Mouse (Mus musculus) neural tube, embryonic 13.5 days (tissue): ENCODE results near the gene Arl4c. TPM values are rescaled to one million over a fixed set of nuclear protein-coding genes. Genes with fewer than 3 reads are reported as not detected.

ENCODE experiments used
- ATAC-seq: fragments of 200-750 bp; cut with Nextera tagmentation; 2 replicates; pipeline ENCODE4 v1.8.0; 2017; ENCODE audit warnings: low read depth, mild to moderate bottlenecking, moderate TSS enrichment, moderate library complexity
- H3K27ac ChIP-seq: fragments of 300-500 bp; sonication (generic); replicated peaks from 2 replicates; pipeline ENCODE4 v1.5.1; 2015; ENCODE audit warnings: moderate library complexity, mild to moderate bottlenecking, inconsistent platforms
- H3K27me3 ChIP-seq: fragments of 300-500 bp; sonication (generic); 2 replicates; pipeline ENCODE4 v1.6.1; 2015; ENCODE audit warnings: mild to moderate bottlenecking, inconsistent platforms
- H3K36me3 ChIP-seq: fragments of 300-500 bp; sonication (generic); 2 replicates; pipeline ENCODE4 v1.6.1; 2015; ENCODE audit warnings: mild to moderate bottlenecking, inconsistent platforms
- H3K4me1 ChIP-seq: fragments of 300-500 bp; sonication (generic); replicated peaks from 2 replicates; pipeline ENCODE4 v1.6.1; 2015; ENCODE audit warnings: inconsistent platforms
- H3K4me2 ChIP-seq: fragments of 300-500 bp; sonication (generic); 2 replicates; pipeline ENCODE4 v1.6.1; 2015; ENCODE audit warnings: inconsistent platforms, mild to moderate bottlenecking, moderate library complexity
- H3K4me3 ChIP-seq: fragments of 300-500 bp; sonication (generic); 2 replicates; pipeline ENCODE4 v1.5.1; 2015; ENCODE audit warnings: mild to moderate bottlenecking, inconsistent platforms
- H3K9ac ChIP-seq: fragments of 300-500 bp; sonication (generic); 2 replicates; pipeline ENCODE4 v1.6.1; 2015; ENCODE audit warnings: moderate library complexity, mild to moderate bottlenecking, inconsistent platforms
- H3K9me3 ChIP-seq: fragments of 300-500 bp; sonication (generic); 2 replicates; pipeline ENCODE4 v1.6.1; 2016; ENCODE audit warnings: inconsistent platforms
- WGBS: fragments of 180-500 bp; shearing (Covaris S2); methylation state at CpG from one replicate; pipeline ENCODE4 v1.1.7; 2015; 5-methylcytosine and 5-hydroxymethylcytosine counted together
- polyA plus RNA-seq: library from polyadenylated mRNA; unstranded; fragments of >200 nt; fragmentation: Nextera tagmentation; extraction: Ambion mirVana; gene quantifications from 2 replicates; pipeline ENCODE4 v1.2.1, GENCODE M21; 2015

The Arl4c gene
- 38.3 and 39.2 TPM in 2 replicates for polyA plus RNA-seq

DNA sequence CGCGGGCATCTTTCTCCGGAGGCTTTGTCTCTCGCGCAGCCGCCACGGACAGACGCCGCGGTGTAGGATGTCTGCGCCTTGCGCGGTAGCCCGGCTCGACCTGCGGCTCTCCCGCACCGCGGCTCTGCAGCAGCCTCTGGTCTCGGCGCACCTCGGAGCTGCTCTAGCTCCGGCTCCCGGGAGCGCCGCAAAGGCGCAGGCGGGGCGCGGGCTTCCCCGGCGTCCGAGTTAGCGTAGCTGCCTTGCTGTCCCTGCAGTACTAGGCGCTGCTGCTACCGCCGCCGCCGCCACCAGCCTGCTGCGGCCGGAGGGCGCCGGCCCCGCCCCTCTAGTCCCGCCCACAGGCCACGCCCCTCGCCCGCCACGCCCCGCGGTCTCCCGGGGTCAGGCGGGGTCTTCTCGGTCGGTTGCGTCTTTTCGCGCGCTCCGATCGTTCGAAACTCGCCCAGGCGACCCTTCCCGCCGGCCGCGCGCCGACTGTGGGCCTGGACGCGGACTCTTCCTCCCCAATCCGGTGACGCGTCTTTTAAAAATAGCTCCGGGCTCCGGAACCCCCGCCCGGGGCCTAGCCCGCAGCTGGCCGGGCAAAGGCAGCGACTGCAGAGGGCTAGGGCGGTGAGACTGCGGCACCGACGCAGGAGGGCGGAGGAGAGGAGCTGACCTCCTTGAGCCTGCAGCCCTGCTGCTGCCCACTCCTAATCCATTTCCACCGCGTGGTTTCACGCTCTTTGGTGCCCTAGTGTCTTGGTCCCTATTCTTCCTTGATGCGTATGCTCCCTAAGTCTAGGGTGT lies at the start of gene Arl4c:
Gene Arl4c (minus strand): TSS at position 352 of the 792 bp plus-strand sequence.
- Histone ChIP-seq H3K27ac (peak within 1 kb of the TSS; percentile 99), H3K36me3 (peaks cover 10% of the 10 kb centered on the region), H3K4me1 (peaks cover 31% of the 10 kb centered on the region), H3K4me2 (peak within 1 kb of the TSS; percentile 73), H3K27me3 (no peaks in the 10 kb centered on the region), H3K4me3 (peak within 1 kb of the TSS; percentile 94), H3K9me3 (no peaks in the 10 kb centered on the region), H3K9ac (peak within 1 kb of the TSS; percentile 91)
- WGBS = under 1% methylated on average over 90 of the region's 91 CpGs
- peak; percentile 85 for ATAC-seq

GRCm38 (mm10) chr1:88751332-88751731 lies 49.3 kb upstream of the Arl4c start:
- H3K27me3 ChIP-seq = 0 out of 2 replicates have a peak, but pooled peaks cover 4% of the 10 kb centered on the region
- no peak overlapping the region for H3K27ac ChIP-seq
- peaks cover 28% of the 10 kb centered on the region for H3K4me1 ChIP-seq
- no peak overlapping the region for H3K9ac ChIP-seq
- H3K4me2 ChIP-seq = no peak overlapping the region
- H3K9me3 ChIP-seq = no peaks in the 10 kb centered on the region
- H3K4me3 ChIP-seq = no peak overlapping the region
- WGBS = 76% methylated on average over 6 of the region's 6 CpGs
- H3K36me3 ChIP-seq = no peaks in the 10 kb centered on the region
- ATAC-seq = no peak

DNA sequence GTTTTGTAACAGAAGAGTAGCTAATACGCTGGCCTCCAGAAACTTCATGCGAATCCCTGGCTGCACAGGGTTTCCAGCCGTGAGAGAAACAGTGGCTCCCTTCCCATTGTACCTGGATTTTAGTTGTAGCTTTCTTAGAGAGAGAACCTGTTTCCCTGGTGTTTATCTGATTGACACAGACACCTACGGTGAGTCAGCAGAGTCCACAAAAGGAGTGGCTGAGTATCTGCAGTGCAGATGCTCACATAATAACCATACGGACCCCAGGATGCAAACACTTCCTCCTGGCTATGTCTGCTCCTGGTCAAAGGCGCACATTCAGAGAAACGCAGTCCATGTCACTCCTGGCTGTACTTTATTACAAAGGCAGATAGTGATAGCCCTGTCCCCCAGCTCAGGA lies 48.6 kb upstream of the Arl4c start:
- Histone ChIP-seq H3K27ac (no peak overlapping the region), H3K27me3 (0 out of 2 replicates have a peak, but pooled peaks cover 4% of the 10 kb centered on the region), H3K36me3 (no peaks in the 10 kb centered on the region), H3K9ac (no peak overlapping the region), H3K4me1 (peaks cover 28% of the 10 kb centered on the region), H3K4me3 (no peak overlapping the region), H3K9me3 (no peaks in the 10 kb centered on the region), H3K4me2 (no peak overlapping the region)
- 81% methylated on average over 7 of the region's 7 CpGs for WGBS
- ATAC-seq = no peak

DNA sequence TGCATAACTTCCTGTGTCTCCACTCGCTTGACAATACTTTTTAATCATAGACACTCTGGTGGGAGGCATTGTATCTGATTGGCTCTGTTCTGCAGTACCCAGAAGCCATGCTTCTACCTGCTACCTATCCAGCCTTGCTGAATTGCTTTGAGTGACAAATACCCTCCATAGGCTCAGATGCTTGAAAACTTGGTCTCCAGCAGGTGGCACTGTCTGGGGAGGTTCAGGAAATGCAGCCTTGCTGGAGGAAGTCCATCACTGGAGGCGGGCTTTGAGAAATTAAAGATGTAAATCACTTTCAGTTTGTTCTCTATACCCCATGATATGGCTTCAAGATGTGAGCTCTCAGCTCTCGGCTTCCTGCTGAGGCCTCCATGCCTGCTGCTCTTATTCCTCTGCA lies 48.1 kb upstream of the Arl4c start:
- 0 out of 2 replicates have a peak, but pooled peaks cover 4% of the 10 kb centered on the region for H3K27me3 ChIP-seq
- H3K9ac ChIP-seq = no peak overlapping the region
- H3K36me3 ChIP-seq = no peaks in the 10 kb centered on the region
- no peak for ATAC-seq
- WGBS = 85% methylated on average over 3 of the region's 3 CpGs
- no peak overlapping the region for H3K27ac ChIP-seq
- H3K9me3 ChIP-seq = no peaks in the 10 kb centered on the region
- H3K4me3 ChIP-seq = no peak overlapping the region
- peaks cover 31% of the 10 kb centered on the region for H3K4me1 ChIP-seq
- no peak overlapping the region for H3K4me2 ChIP-seq

GRCm38 (mm10) chr1:88749106-88749505 lies 47.1 kb upstream of the Arl4c start:
- Histone ChIP-seq H3K4me3 (no peak overlapping the region), H3K27me3 (0 out of 2 replicates have a peak, but pooled peaks cover 4% of the 10 kb centered on the region), H3K27ac (no peak overlapping the region), H3K36me3 (no peaks in the 10 kb centered on the region), H3K9ac (no peak overlapping the region), H3K9me3 (no peaks in the 10 kb centered on the region), H3K4me1 (peaks cover 31% of the 10 kb centered on the region), H3K4me2 (no peak overlapping the region)
- 81% methylated on average over 8 of the region's 8 CpGs for WGBS
- ATAC-seq = no peak

GRCm38 (mm10) chr1:88745256-88745655 lies 43.2 kb upstream of the Arl4c start:
- Histone ChIP-seq H3K4me1 (0 out of 2 replicates have a peak, but pooled peaks cover 2% of the 10 kb centered on the region), H3K27ac (no peak overlapping the region), H3K27me3 (no peaks in the 10 kb centered on the region), H3K9me3 (no peaks in the 10 kb centered on the region), H3K36me3 (no peaks in the 10 kb centered on the region), H3K4me3 (no peak overlapping the region), H3K9ac (no peak overlapping the region), H3K4me2 (no peak overlapping the region)
- ATAC-seq = peak; percentile 81
- 6% methylated on average over 8 of the region's 8 CpGs for WGBS

GRCm38 (mm10) chr1:88744261-88744660 lies 42.2 kb upstream of the Arl4c start:
- ATAC-seq = no peak
- H3K27me3 ChIP-seq = no peaks in the 10 kb centered on the region
- 78% methylated on average over 8 of the region's 8 CpGs for WGBS
- no peak overlapping the region for H3K9ac ChIP-seq
- no peaks in the 10 kb centered on the region for H3K9me3 ChIP-seq
- no peaks in the 10 kb centered on the region for H3K36me3 ChIP-seq
- no peak overlapping the region for H3K27ac ChIP-seq
- H3K4me2 ChIP-seq = no peak overlapping the region
- H3K4me1 ChIP-seq = 0 out of 2 replicates have a peak, but pooled peaks cover 2% of the 10 kb centered on the region
- no peak overlapping the region for H3K4me3 ChIP-seq

- Histone ChIP-seq H3K36me3 (no peaks in the 10 kb centered on the region), H3K4me1 (0 out of 2 replicates have a peak, but pooled peaks cover 2% of the 10 kb centered on the region), H3K27me3 (no peaks in the 10 kb centered on the region), H3K4me2 (no peak overlapping the region), H3K9me3 (no peaks in the 10 kb centered on the region), H3K9ac (no peak overlapping the region), H3K4me3 (no peak overlapping the region), H3K27ac (no peak overlapping the region)
- WGBS = 53% methylated on average over 7 of the region's 7 CpGs
- no peak for ATAC-seq
Observed at GRCm38 (mm10) chr1:88742372-88742771, 40.4 kb upstream of the Arl4c start.

GRCm38 (mm10) chr1:88739546-88739945 lies 37.5 kb upstream of the Arl4c start:
- H3K9ac ChIP-seq = no peak overlapping the region
- 92% methylated on average over 4 of the region's 4 CpGs for WGBS
- no peaks in the 10 kb centered on the region for H3K4me1 ChIP-seq
- no peak for ATAC-seq
- H3K4me2 ChIP-seq = no peak overlapping the region
- no peak overlapping the region for H3K4me3 ChIP-seq
- no peaks in the 10 kb centered on the region for H3K27me3 ChIP-seq
- no peaks in the 10 kb centered on the region for H3K36me3 ChIP-seq
- no peaks in the 10 kb centered on the region for H3K9me3 ChIP-seq
- H3K27ac ChIP-seq = no peak overlapping the region

GRCm38 (mm10) chr1:88738931-88739330 lies 36.9 kb upstream of the Arl4c start:
- no peak overlapping the region for H3K9ac ChIP-seq
- no peak overlapping the region for H3K27ac ChIP-seq
- no peaks in the 10 kb centered on the region for H3K36me3 ChIP-seq
- H3K27me3 ChIP-seq = no peaks in the 10 kb centered on the region
- H3K4me1 ChIP-seq = no peaks in the 10 kb centered on the region
- H3K9me3 ChIP-seq = no peaks in the 10 kb centered on the region
- H3K4me2 ChIP-seq = no peak overlapping the region
- no peak overlapping the region for H3K4me3 ChIP-seq
- no peak for ATAC-seq
- WGBS = 66% methylated on average over 3 of the region's 3 CpGs

DNA sequence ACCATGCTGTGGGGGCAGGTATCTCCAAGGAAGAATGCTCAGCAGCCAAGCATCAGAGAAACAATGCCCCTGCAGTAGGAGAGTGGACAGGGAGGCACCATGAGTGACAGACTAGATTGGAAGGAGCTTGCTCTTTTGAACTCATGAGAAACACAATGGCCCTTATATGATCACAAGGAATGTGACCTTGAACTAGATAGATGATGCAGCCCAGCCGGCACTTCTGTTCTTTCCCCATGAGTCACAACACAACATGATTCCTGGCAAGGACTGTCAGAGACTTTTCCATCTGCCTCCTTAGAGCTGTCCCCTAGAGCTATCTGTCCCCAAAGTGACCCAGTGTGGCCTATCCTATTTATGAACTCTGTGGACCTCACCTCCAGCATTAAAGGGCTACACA lies 27.5 kb upstream of the Arl4c start:
- H3K27me3 ChIP-seq = no peaks in the 10 kb centered on the region
- no peaks in the 10 kb centered on the region for H3K9me3 ChIP-seq
- WGBS = 81% methylated on average over 1 of the region's 1 CpGs
- no peak for ATAC-seq
- H3K27ac ChIP-seq = no peak overlapping the region
- H3K36me3 ChIP-seq = no peaks in the 10 kb centered on the region
- H3K4me3 ChIP-seq = no peak overlapping the region
- H3K4me1 ChIP-seq = no peaks in the 10 kb centered on the region
- no peak overlapping the region for H3K4me2 ChIP-seq
- H3K9ac ChIP-seq = no peak overlapping the region

GRCm38 (mm10) chr1:88727369-88727768 lies 25.3 kb upstream of the Arl4c start:
- no peak for ATAC-seq
- H3K4me2 ChIP-seq = no peak overlapping the region

More at GRCm38 (mm10) chr1:88727369-88727768, 25.3 kb upstream of the Arl4c start:
- Histone ChIP-seq H3K4me3 (no peak overlapping the region), H3K36me3 (no peaks in the 10 kb centered on the region), H3K27ac (no peak overlapping the region), H3K27me3 (no peaks in the 10 kb centered on the region), H3K9me3 (no peaks in the 10 kb centered on the region), H3K9ac (no peak overlapping the region), H3K4me1 (no peaks in the 10 kb centered on the region)
- 94% methylated on average over 1 of the region's 1 CpGs for WGBS
